Mouse (Mus musculus) skeletal muscle tissue, adult 2 months (tissue): ENCODE measurements at regions not wholly inside any gene's neighbourhood (a gene's known extent, or its start where the extent isn't known, plus 50 kb on each side); places are given as distances from the start of the nearest gene placed in this dataset.
A peak's percentile ranks its signal among the peaks of the same experiment; 100 is the strongest.
"Not testable (repeated sequence)": the region's sequence is repeated elsewhere in the genome, so short reads cannot be mapped to it uniquely, and the experiment has no call there.

Source experiments
- DNase-seq: peaks from one replicate; pipeline ENCODE4 v3.0.0-alpha.2; 2012; ENCODE audit warnings: low read depth, low spot score

- DNase-seq, result no peak
Observed at GRCm38 (mm10) chr3:118194754-118195153, 326.0 kb upstream of the Snx7 start.

GRCm38 (mm10) chr3:118189382-118189781 is 320.6 kb upstream of the Snx7 start:
- DNase-seq, result no peak

- no peak for DNase-seq
Observed at GRCm38 (mm10) chr3:118177446-118177845, 308.7 kb upstream of the Snx7 start.

GRCm38 (mm10) chr3:118162916-118163315 is 294.2 kb upstream of the Snx7 start:
- no peak for DNase-seq

DNA sequence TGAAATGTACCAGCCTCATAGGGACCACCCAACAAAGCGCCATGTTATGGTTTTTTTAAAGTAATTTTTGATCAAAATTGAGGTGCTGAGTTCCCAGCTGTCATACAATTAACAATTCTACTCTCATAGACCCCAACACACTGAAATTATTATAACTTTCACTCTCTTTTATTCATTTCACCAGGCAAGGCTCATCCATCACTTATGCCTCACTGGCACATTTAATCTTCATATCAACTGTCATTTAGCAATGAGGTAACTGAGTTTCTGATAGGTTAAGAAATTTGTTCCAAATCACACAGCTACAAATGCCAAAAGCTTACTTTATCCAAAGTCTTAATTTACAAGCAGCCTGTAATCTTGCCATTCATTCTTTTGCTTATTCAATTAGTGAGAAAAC is 276.1 kb upstream of the Snx7 start:
- no peak for DNase-seq

DNA sequence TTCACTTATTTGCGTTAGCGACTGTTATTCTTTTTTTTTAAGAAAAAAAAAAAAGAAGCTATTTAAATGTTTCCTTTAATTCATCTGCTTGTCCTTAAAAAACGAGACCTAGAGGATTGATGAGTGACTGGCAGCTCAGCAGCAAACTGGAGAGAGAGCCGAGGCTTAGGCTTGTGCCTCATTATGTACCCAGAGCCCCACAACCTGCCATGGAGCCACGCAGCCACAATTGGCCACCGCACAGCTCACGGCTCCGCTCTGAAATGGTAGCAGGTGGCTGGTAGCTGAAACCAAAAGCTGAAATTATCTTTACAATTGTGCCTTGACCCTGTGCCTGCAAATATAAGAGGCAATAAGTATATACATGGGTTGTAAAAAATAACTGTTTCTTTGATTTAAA is 273.0 kb upstream of the Snx7 start:
- no peak for DNase-seq

GRCm38 (mm10) chr3:118140108-118140507 is 271.4 kb upstream of the Snx7 start:
- DNase-seq, result no peak

DNA sequence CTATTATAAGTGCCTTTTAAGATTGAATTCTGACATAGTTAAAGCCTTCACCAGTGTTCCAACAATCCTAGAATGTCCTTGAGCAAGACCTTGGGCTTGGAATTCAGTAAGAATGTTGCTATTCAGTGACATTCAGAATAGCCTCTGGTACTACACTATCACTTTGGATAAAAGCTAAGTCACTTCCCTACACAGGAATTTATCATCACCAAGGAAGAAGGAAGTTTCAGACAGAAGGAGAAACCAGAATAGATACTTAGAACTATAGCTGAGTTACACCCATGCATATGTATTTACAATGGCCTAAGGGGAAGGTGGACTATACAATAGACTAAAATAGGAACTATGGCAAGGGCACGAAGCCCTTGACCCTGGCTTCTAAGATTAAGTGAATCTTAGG is 259.6 kb upstream of the Snx7 start:
- not testable (repeated sequence) for DNase-seq

- no peak for DNase-seq
Observed at GRCm38 (mm10) chr3:118102635-118103034, 233.9 kb upstream of the Snx7 start.

- no peak for DNase-seq
Observed at GRCm38 (mm10) chr3:118084508-118084907, 215.8 kb upstream of the Snx7 start.

DNA sequence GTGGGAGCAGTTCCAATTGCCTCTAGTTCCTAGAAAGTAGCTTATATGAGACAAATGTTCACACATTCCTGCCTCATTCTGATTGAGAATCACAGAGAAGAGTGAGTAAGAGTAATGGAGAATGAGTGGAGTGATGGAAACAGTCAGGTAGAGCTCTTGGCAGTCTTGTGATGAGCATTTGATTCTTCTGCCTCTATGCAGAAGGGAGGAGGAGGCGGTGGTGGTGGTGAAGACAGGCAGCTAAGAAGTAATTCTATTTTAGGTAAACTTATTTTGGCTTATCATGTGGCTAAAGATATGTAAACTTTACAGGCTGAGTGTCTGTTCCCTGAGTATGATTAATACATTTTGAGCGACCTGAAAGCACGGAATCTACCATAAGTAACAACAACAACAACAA is 203.6 kb upstream of the Snx7 start:
- DNase-seq, result no peak

DNA sequence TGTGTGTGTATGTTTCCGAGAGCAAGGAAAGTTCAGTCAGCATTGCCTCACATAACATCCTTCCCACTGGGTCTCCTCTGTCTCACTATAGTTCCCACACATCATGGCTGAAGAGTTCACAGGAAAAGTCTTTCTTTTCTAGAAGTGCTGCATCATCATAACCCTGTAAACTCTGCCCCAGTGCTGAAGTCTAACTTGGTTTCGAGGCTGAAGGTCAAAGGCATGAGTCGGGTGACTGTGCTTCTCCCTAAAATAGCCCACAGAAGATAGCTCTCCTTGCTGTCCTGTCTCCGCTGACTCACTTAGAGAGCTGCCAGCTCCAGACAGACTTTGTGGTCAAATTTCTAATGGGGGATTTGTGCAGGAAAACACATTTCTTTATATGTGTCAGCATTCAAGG is 201.4 kb upstream of the Snx7 start:
- DNase-seq, result peak; percentile 16

GRCm38 (mm10) chr3:118063679-118064078 is 194.9 kb upstream of the Snx7 start:
- no peak for DNase-seq

DNA sequence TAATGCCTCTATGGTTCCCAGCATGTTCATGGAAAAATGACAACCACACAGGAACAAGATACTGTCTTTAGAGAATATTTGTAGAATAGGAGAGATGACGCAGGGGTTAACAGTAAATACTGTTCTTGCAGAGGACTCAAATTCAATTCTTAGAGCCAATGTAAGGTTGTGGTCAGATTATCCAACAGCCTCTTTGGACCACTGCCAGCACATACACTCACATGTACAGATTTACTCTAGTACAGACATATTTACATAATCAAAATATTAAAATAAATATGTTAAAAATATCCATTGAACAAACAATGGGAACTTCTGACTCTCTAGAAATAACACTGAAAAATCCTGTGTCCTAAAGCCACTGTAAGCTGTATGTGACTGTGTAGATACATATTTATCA is 193.8 kb upstream of the Snx7 start:
- DNase-seq, result no peak

DNA sequence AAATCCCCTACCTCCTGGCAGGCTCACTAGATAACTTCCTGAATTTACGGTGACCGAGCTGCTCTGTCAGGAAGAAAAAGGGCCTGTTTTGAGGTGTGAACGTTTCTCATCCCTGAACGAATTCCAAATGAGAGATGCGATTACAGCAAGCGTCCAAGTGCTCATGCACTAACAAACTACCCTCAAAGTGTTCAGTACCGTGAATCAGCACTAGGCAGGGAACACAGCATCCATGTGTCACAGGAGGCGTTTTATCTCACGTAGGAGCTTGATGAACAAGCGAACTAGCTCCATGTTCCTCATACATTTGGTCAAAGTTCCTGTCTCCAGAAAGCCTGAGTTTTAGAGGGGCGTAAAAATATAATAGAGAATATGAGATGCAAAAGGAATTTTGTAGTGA is 178.3 kb upstream of the Snx7 start:
- DNase-seq, result no peak

DNA sequence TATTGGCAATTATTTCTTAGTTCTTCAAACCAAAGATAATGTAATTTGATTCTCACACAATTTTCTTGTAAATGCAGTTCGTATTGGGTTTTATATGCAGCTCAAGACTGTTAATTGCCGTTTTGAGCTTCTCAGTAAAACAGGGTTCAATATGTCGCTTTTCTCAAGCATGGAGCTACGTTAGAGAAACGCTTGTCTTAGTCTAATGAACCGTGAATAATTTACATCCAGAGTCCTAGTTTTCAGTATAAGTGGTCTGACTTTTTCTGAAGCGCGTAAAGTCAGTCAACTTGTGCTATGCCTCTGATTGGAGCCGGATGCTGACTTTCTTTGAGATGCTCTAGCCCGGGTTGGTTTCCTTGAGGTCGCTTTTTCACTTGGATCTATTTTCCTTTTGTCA is 177.8 kb upstream of the Snx7 start:
- DNase-seq, result no peak

GRCm38 (mm10) chr3:118036501-118036900 is 167.8 kb upstream of the Snx7 start:
- no peak for DNase-seq

DNA sequence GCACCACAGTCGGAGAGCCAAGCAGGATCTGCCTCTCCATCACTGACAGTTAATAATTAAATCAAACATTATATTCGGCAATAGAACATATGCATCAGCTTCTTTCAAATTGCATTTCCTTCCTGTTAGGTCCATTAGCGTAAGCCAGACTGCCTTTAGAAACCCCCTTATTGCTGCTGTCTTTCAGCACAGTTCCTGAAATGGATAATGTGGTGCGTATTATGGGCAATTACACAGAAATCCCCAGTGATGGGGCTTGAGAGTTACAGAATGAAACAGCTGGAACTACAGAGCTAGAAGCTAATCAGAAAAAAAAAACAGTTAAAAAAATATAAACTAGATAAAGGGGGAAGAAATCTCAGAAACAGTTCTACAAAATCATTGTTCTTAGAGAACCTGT is 126.7 kb upstream of the Snx7 start:
- no peak for DNase-seq

DNA sequence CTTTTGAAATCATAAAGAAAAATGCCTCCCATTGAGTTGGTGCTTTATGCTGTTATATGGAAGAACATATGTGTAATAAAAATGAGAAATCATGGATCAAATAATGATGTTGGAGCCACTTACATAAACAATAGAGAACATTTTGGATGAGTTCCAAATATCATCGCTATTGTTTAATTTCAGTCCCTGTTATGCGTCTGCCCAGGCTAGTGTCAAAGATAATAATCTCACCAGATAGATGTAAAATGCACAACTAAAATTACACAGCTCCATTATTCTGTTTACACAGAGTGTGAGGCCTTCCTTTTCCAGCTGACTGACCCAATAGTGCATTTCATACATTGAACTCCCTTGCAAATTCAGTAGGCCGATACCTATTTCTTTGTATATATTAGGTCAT is 125.4 kb upstream of the Snx7 start:
- DNase-seq, result no peak

- DNase-seq, result no peak
Observed at GRCm38 (mm10) chr3:117990561-117990960, 121.8 kb upstream of the Snx7 start.

DNA sequence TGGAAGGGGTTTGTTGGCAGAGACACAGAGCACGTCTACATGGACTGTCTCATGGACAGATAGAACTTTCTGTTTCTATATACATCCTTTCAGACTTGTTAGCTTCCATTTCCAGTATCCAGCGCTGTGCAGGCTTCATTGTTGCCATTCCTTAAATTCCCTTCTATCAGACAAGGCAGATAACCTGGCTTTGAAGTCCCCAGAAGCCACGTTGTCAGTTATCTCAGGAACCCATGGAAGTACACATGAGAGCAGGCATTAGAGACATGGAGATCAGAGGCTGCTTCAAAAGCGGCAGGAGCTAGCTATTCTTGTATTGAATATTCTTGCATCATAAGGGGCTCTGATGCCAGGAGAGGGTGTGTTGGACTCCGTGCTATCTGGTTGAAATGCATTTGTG is 119.7 kb upstream of the Snx7 start:
- no peak for DNase-seq

- no peak for DNase-seq
Observed at GRCm38 (mm10) chr3:117975638-117976037, 106.9 kb upstream of the Snx7 start.

- no peak for DNase-seq
Observed at GRCm38 (mm10) chr3:117968805-117969204, 100.1 kb upstream of the Snx7 start.

DNA sequence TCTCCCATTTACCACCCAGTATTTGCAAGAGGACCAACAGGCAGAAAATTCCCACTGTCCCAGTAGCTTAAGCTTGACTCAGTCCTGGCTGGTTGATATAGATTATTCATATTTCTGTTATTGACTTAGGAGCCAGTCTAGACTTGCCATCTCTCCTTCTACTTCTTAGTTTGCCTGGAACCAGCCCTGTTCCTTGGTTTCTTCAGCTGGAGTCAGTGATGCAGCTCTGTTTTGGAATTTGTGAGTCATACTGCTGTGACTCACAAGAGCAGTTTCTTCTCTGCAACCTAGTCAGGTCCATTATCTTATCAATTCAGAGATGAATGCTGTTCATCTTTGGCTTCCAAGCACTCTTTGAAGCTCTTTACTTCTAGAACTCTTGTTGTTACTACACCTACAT is 69.7 kb upstream of the Snx7 start:
- no peak for DNase-seq

GRCm38 (mm10) chr3:117927527-117927926 is 58.8 kb upstream of the Snx7 start:
- no peak for DNase-seq
